Mouse (Mus musculus) heart, embryonic 14.5 days (tissue): ENCODE data around the gene Cyp2d40. TPM values are rescaled to one million over a fixed set of nuclear protein-coding genes. Genes with fewer than 3 reads are reported as not detected.

Experiments
- ATAC-seq: fragments of 200-750 bp; cut with Nextera tagmentation; 2 replicates; pipeline ENCODE4 v1.8.0; 2017; ENCODE audit warnings: low read depth, moderate TSS enrichment; ENCODE audit not compliant: insufficient number of reproducible peaks, insufficient read depth, low FRiP score
- H3K27ac ChIP-seq, 2 experiments: fragments of 200-500 bp in 1 of 2; fragments of 300-500 bp in 1 of 2; sonication (generic) in 1 of 2; replicated peaks in 1 of 2; 2 replicates each; pipeline ENCODE4 v1.5.1; 2012 to 2014; ENCODE audit warnings: low read depth in 2 of 2, low read length in 2 of 2, control low read depth in 1 of 2, mild to moderate bottlenecking in 1 of 2, mixed read lengths in 1 of 2; ENCODE audit not compliant: control insufficient read depth in 1 of 2, insufficient read depth in 1 of 2
- H3K27me3 ChIP-seq: fragments of 300-500 bp; sonication (generic); 2 replicates; pipeline ENCODE4 v1.6.1; 2014; ENCODE audit warnings: mild to moderate bottlenecking, low read length, control low read depth; ENCODE audit not compliant: control insufficient read depth, insufficient read depth
- H3K36me3 ChIP-seq: fragments of 300-500 bp; sonication (generic); 2 replicates; pipeline ENCODE4 v1.6.1; 2014; ENCODE audit warnings: mild to moderate bottlenecking, control low read depth, low read length, mixed read lengths; ENCODE audit not compliant: control insufficient read depth, insufficient read depth
- H3K4me1 ChIP-seq, 2 experiments: fragments of 200-500 bp in 1 of 2; fragments of 300-500 bp in 1 of 2; sonication (generic) in 1 of 2; 2 replicates each; pipeline ENCODE4 v1.6.1; 2012 to 2014; ENCODE audit warnings: low read length in 2 of 2, control low read depth in 1 of 2, mixed read lengths in 1 of 2; ENCODE audit not compliant: control insufficient read depth in 2 of 2, insufficient read depth in 2 of 2
- H3K4me2 ChIP-seq: fragments of 300-500 bp; sonication (generic); 2 replicates; pipeline ENCODE4 v1.6.1; 2014; ENCODE audit warnings: mild to moderate bottlenecking, low read length
- H3K4me3 ChIP-seq, 2 experiments: fragments of 200-500 bp in 1 of 2; fragments of 300-500 bp in 1 of 2; sonication (generic) in 1 of 2; 2 replicates each; pipeline ENCODE4 v1.5.1; 2012 to 2014; ENCODE audit warnings: low read length in 2 of 2, mild to moderate bottlenecking in 2 of 2, control low read depth in 1 of 2, low read depth in 1 of 2, moderate library complexity in 1 of 2; ENCODE audit not compliant: control insufficient read depth in 1 of 2, insufficient read depth in 1 of 2
- H3K9ac ChIP-seq: fragments of 300-500 bp; sonication (generic); 2 replicates; pipeline ENCODE4 v1.6.1; 2014; ENCODE audit warnings: mild to moderate bottlenecking, low read length
- H3K9me3 ChIP-seq: fragments of 300-500 bp; sonication (generic); 2 replicates; pipeline ENCODE4 v1.6.1; 2016; ENCODE audit warnings: low read length, control low read depth; ENCODE audit not compliant: control insufficient read depth
- WGBS: fragments of 180-500 bp; shearing (Covaris S2); extraction: QIAGEN DNeasy Blood & Tissue Kit; methylation state at CpG from one replicate; pipeline ENCODE4 v1.1.7; 2014; 5-methylcytosine and 5-hydroxymethylcytosine counted together
- polyA plus RNA-seq: library from polyadenylated mRNA; unstranded; fragments of >200 nt; fragmentation: Nextera tagmentation; extraction: Ambion mirVana; gene quantifications from 2 replicates; pipeline ENCODE4 v1.2.1, GENCODE M21; 2014

Cyp2d40 gene
- not detected in 2 replicates for polyA plus RNA-seq

GRCm38 (mm10) chr15:82763631-82764420, at the start of gene Cyp2d40:
TSS of gene Cyp2d40 (minus strand) at chr15:82764183.
- Histone ChIP-seq H3K9me3 (no peaks in the 10 kb centered on the region), H3K27me3 (no peaks in the 10 kb centered on the region), H3K4me2 (no peak within 1 kb of the TSS), H3K4me3 (no peak within 1 kb of the TSS), H3K4me1 (no peaks in the 10 kb centered on the region), H3K27ac (no peak within 1 kb of the TSS), H3K36me3 (no peaks in the 10 kb centered on the region), H3K9ac (no peak within 1 kb of the TSS)
- no peak for ATAC-seq
- 88% methylated on average over 9 of the region's 9 CpGs for WGBS

- Histone ChIP-seq H3K27ac (no peak overlapping the region), H3K4me2 (no peak overlapping the region), H3K36me3 (peaks cover 39% of the 10 kb centered on the region), H3K9ac (no peak overlapping the region), H3K4me1 (no peaks in the 10 kb centered on the region), H3K9me3 (no peaks in the 10 kb centered on the region), H3K27me3 (no peaks in the 10 kb centered on the region), H3K4me3 (no peak overlapping the region)
- ATAC-seq: no peak
- WGBS: 63% methylated on average over 1 of the region's 1 CpGs
Measured at GRCm38 (mm10) chr15:82810556-82810955, 46.6 kb upstream of the Cyp2d40 start.

- no peak overlapping the region for H3K9ac ChIP-seq
- H3K36me3 ChIP-seq: peaks cover 35% of the 10 kb centered on the region
- H3K4me3 ChIP-seq: no peak overlapping the region
- H3K27me3 ChIP-seq: no peaks in the 10 kb centered on the region
- no peak for ATAC-seq
- H3K4me2 ChIP-seq: no peak overlapping the region
- no peak overlapping the region for H3K27ac ChIP-seq
- WGBS: 71% methylated on average over 6 of the region's 6 CpGs
- no peaks in the 10 kb centered on the region for H3K4me1 ChIP-seq
- H3K9me3 ChIP-seq: no peaks in the 10 kb centered on the region
Measured at GRCm38 (mm10) chr15:82809511-82809910, 45.5 kb upstream of the Cyp2d40 start.

- Histone ChIP-seq H3K4me3 (no peak overlapping the region), H3K9me3 (no peaks in the 10 kb centered on the region), H3K9ac (no peak overlapping the region), H3K36me3 (peaks cover 21% of the 10 kb centered on the region), H3K4me1 (no peaks in the 10 kb centered on the region), H3K4me2 (no peak overlapping the region), H3K27ac (no peak overlapping the region), H3K27me3 (no peaks in the 10 kb centered on the region)
- 86% methylated on average over 5 of the region's 5 CpGs for WGBS
- ATAC-seq: no peak
Measured at GRCm38 (mm10) chr15:82806969-82807763, 43.2 kb upstream of the Cyp2d40 start.

- ATAC-seq: no peak
- Histone ChIP-seq H3K4me2 (no peak overlapping the region), H3K36me3 (peaks cover 8% of the 10 kb centered on the region; the same call in 1 of the 2 replicates), H3K9me3 (no peaks in the 10 kb centered on the region), H3K9ac (no peak overlapping the region), H3K27ac (no peak overlapping the region), H3K4me1 (no peaks in the 10 kb centered on the region), H3K4me3 (no peak overlapping the region), H3K27me3 (no peaks in the 10 kb centered on the region)
- WGBS: 75% methylated on average over 5 of the region's 5 CpGs
Measured at GRCm38 (mm10) chr15:82804708-82805639, 41.0 kb upstream of the Cyp2d40 start.

GRCm38 (mm10) chr15:82795936-82796440, 32.0 kb upstream of the Cyp2d40 start:
- WGBS: 66% methylated on average over 3 of the region's 3 CpGs
- Histone ChIP-seq H3K4me1 (no peaks in the 10 kb centered on the region), H3K9me3 (no peaks in the 10 kb centered on the region), H3K9ac (no peak overlapping the region), H3K4me3 (no peak overlapping the region), H3K27ac (no peak overlapping the region), H3K4me2 (no peak overlapping the region), H3K36me3 (no peaks in the 10 kb centered on the region), H3K27me3 (no peaks in the 10 kb centered on the region)
- ATAC-seq: no peak

GRCm38 (mm10) chr15:82794277-82794676, 30.3 kb upstream of the Cyp2d40 start, which contains the start of gene Cyp2d26:
TSS of gene Cyp2d26 (minus strand) at chr15:82794294.
- Histone ChIP-seq H3K36me3 (no peaks in the 10 kb centered on the region), H3K27me3 (no peaks in the 10 kb centered on the region), H3K4me1 (no peaks in the 10 kb centered on the region), H3K4me3 (no peak within 1 kb of the TSS), H3K9me3 (no peaks in the 10 kb centered on the region), H3K9ac (no peak within 1 kb of the TSS), H3K27ac (no peak within 1 kb of the TSS), H3K4me2 (no peak within 1 kb of the TSS)
- 76% methylated on average over 5 of the region's 5 CpGs for WGBS
- no peak for ATAC-seq
